Mouse (Mus musculus) megakaryocyte-erythroid progenitor cell, adult 5-6 weeks (primary cell): Measurements from ENCODE around the gene Srxn1. TPM values are rescaled to one million over a fixed set of nuclear protein-coding genes. Genes with fewer than 3 reads are reported as not detected.

Experiments used
- ATAC-seq: replicated peaks from 2 replicates; pipeline ENCODE4 v1.8.0; 2016; ENCODE audit warnings: mild to moderate bottlenecking, inconsistent platforms; ENCODE audit not compliant: severe bottlenecking, poor library complexity, low FRiP score, low TSS enrichment
- total RNA-seq, 2 experiments: library from RNA; stranded (forward) in 1 of 2; stranded (reverse) in 1 of 2; fragments of 200-1000, 215-1000 nt in 1 of 2; fragments of >200 nt in 1 of 2; fragmentation: Nextera tagmentation in 1 of 2; gene quantifications; 2 replicates each; pipeline ENCODE4 v1.2.3; 2014 to 2017

Srxn1 gene
- total RNA-seq, 2 experiments from 2014 or later: 2.2 to 14.0 TPM

- ATAC-seq: no peak
Observed at GRCm38 (mm10) chr2:152148675-152149074, 43.4 kb downstream of the Srxn1 start.

GRCm38 (mm10) chr2:152149891-152150290, 44.6 kb downstream of the Srxn1 start:
- no peak for ATAC-seq

GRCm38 (mm10) chr2:152150373-152150772, 45.1 kb downstream of the Srxn1 start:
- ATAC-seq: no peak

GRCm38 (mm10) chr2:152153361-152153760, 48.0 kb downstream of the Srxn1 start:
- ATAC-seq: no peak

- ATAC-seq: peak; percentile 91
Observed at GRCm38 (mm10) chr2:152155414-152156208, 50.3 kb downstream of the Srxn1 start.

GRCm38 (mm10) chr2:152156471-152156870, 51.2 kb downstream of the Srxn1 start:
- ATAC-seq: no peak

- ATAC-seq: no peak
Observed at GRCm38 (mm10) chr2:152159487-152159886, 54.2 kb downstream of the Srxn1 start.

Other genes starting within 250 kb of the Srxn1 start
- not detected in 2 replicates for gene Angpt4, start 194.3 kb upstream of the Srxn1 start, total RNA-seq (2014; fragmentation: Nextera tagmentation)
- gene Angpt4, start 194.3 kb upstream of the Srxn1 start, total RNA-seq (2017): not detected in 2 replicates
- gene Fam110a, start 125.3 kb upstream of the Srxn1 start, total RNA-seq (2014; fragmentation: Nextera tagmentation): 3.7 and 9.1 TPM in 2 replicates
- gene Fam110a, start 125.3 kb upstream of the Srxn1 start, total RNA-seq (2017): 0.50 and 1.6 TPM in 2 replicates
- gene Slc52a3, start 109.0 kb upstream of the Srxn1 start, total RNA-seq (2014; fragmentation: Nextera tagmentation): 0.42 and 1.4 TPM in 2 replicates
- 0.34 and 0.80 TPM in 2 replicates for gene Slc52a3, start 109.0 kb upstream of the Srxn1 start, total RNA-seq (2017)
- not detected in 2 replicates for gene Scrt2, start 24.0 kb upstream of the Srxn1 start, total RNA-seq (2014; fragmentation: Nextera tagmentation)
- not detected in 2 replicates for gene Scrt2, start 24.0 kb upstream of the Srxn1 start, total RNA-seq (2017)
- 1.0 TPM in 1 of 2 replicates, not detected in the other for gene Tcf15, start 38.0 kb downstream of the Srxn1 start, total RNA-seq (2014; fragmentation: Nextera tagmentation)
- gene Tcf15, start 38.0 kb downstream of the Srxn1 start, total RNA-seq (2017): 2.1 and 4.3 TPM in 2 replicates
- 109 and 165 TPM in 2 replicates for gene Csnk2a1, start 121.3 kb downstream of the Srxn1 start, total RNA-seq (2014; fragmentation: Nextera tagmentation)
- 158 and 161 TPM in 2 replicates for gene Csnk2a1, start 121.3 kb downstream of the Srxn1 start, total RNA-seq (2017)
- 23.5 and 27.8 TPM in 2 replicates for gene Tbc1d20, start 188.3 kb downstream of the Srxn1 start, total RNA-seq (2014; fragmentation: Nextera tagmentation)
- 11.7 and 12.0 TPM in 2 replicates for gene Tbc1d20, start 188.3 kb downstream of the Srxn1 start, total RNA-seq (2017)
- gene Rbck1, start 227.1 kb downstream of the Srxn1 start, total RNA-seq (2014; fragmentation: Nextera tagmentation): 120 and 125 TPM in 2 replicates
- 50.3 and 57.0 TPM in 2 replicates for gene Rbck1, start 227.1 kb downstream of the Srxn1 start, total RNA-seq (2017)
- 1.0 TPM in 1 of 2 replicates, not detected in the other for gene Trib3, start 238.5 kb downstream of the Srxn1 start, total RNA-seq (2014; fragmentation: Nextera tagmentation)
- gene Trib3, start 238.5 kb downstream of the Srxn1 start, total RNA-seq (2017): not detected in 2 replicates